Mouse (Mus musculus) lung, embryonic 15.5 days (tissue): ENCODE measurements at regions not wholly inside any gene's neighbourhood (a gene's known extent, or its start where the extent isn't known, plus 50 kb on each side); places are given as distances from the start of the nearest gene placed in this dataset.

ENCODE experiments used
- ATAC-seq: fragments of 200-750 bp; cut with Nextera tagmentation; 2 replicates; pipeline ENCODE4 v1.8.0; 2017; ENCODE audit warnings: moderate number of reproducible peaks, borderline replicate concordance; ENCODE audit not compliant: low FRiP score, low TSS enrichment; ENCODE audit errors: extremely low read depth
- H3K27ac ChIP-seq: fragments of 300-500 bp; sonication (generic); 2 replicates; pipeline ENCODE4 v1.5.1; 2015; ENCODE audit warnings: moderate library complexity, mild to moderate bottlenecking, inconsistent platforms
- H3K27me3 ChIP-seq: fragments of 300-500 bp; sonication (generic); 2 replicates; pipeline ENCODE4 v1.6.1; 2015; ENCODE audit warnings: inconsistent platforms
- H3K36me3 ChIP-seq: fragments of 300-500 bp; sonication (generic); 2 replicates; pipeline ENCODE4 v1.6.1; 2015; ENCODE audit warnings: inconsistent platforms
- H3K4me1 ChIP-seq: fragments of 300-500 bp; sonication (generic); 2 replicates; pipeline ENCODE4 v1.6.1; 2015; ENCODE audit warnings: inconsistent platforms
- H3K4me2 ChIP-seq: fragments of 300-500 bp; sonication (generic); 2 replicates; pipeline ENCODE4 v1.6.1; 2015; ENCODE audit warnings: inconsistent platforms, mild to moderate bottlenecking, moderate library complexity
- H3K4me3 ChIP-seq: fragments of 300-500 bp; sonication (generic); 2 replicates; pipeline ENCODE4 v1.5.1; 2015; ENCODE audit warnings: mild to moderate bottlenecking, inconsistent platforms
- H3K9ac ChIP-seq: fragments of 300-500 bp; sonication (generic); 2 replicates; pipeline ENCODE4 v1.6.1; 2015; ENCODE audit warnings: inconsistent platforms
- H3K9me3 ChIP-seq: fragments of 300-500 bp; sonication (generic); 2 replicates; pipeline ENCODE4 v1.6.1; 2016; ENCODE audit warnings: inconsistent platforms
- WGBS: fragments of 180-500 bp; shearing (Covaris S2); methylation state at CpG from one replicate; pipeline ENCODE4 v1.1.7; 2015; 5-methylcytosine and 5-hydroxymethylcytosine counted together

GRCm38 (mm10) chr14:24550763-24551471 lies 64.0 kb downstream of the Rps24 start:
- no peak overlapping the region for H3K27ac ChIP-seq
- H3K9ac ChIP-seq = no peak overlapping the region
- ATAC-seq = no peak
- H3K36me3 ChIP-seq = no peaks in the 10 kb centered on the region
- H3K4me3 ChIP-seq = no peak overlapping the region
- H3K4me2 ChIP-seq = no peak overlapping the region
- H3K9me3 ChIP-seq = no peaks in the 10 kb centered on the region
- WGBS = 49% methylated on average over 7 of the region's 7 CpGs
- H3K4me1 ChIP-seq = no peaks in the 10 kb centered on the region
- no peaks in the 10 kb centered on the region for H3K27me3 ChIP-seq

- ATAC-seq = no peak
- H3K27me3 ChIP-seq = no peaks in the 10 kb centered on the region
- H3K36me3 ChIP-seq = no peaks in the 10 kb centered on the region
- no peak overlapping the region for H3K4me3 ChIP-seq
- H3K27ac ChIP-seq = no peak overlapping the region
- no peaks in the 10 kb centered on the region for H3K9me3 ChIP-seq
- 76% methylated on average over 3 of the region's 3 CpGs for WGBS
- no peaks in the 10 kb centered on the region for H3K4me1 ChIP-seq
- no peak overlapping the region for H3K4me2 ChIP-seq
- H3K9ac ChIP-seq = no peak overlapping the region
These were observed 64.5 kb downstream of the Rps24 start for GRCm38 (mm10) chr14:24551472-24551783.

GRCm38 (mm10) chr14:24564801-24565624 lies 78.1 kb downstream of the Rps24 start:
- Histone ChIP-seq H3K27me3 (no peaks in the 10 kb centered on the region), H3K9ac (no peak overlapping the region)
- 41% methylated on average over 9 of the region's 9 CpGs for WGBS

GRCm38 (mm10) chr14:24565718-24566322 lies 78.9 kb downstream of the Rps24 start:
- no peaks in the 10 kb centered on the region for H3K4me1 ChIP-seq
- H3K9ac ChIP-seq = no peak overlapping the region
- no peak for ATAC-seq
- H3K36me3 ChIP-seq = no peaks in the 10 kb centered on the region
- no peak overlapping the region for H3K27ac ChIP-seq
- H3K4me3 ChIP-seq = no peak overlapping the region
- no peaks in the 10 kb centered on the region for H3K27me3 ChIP-seq
- no peak overlapping the region for H3K4me2 ChIP-seq
- H3K9me3 ChIP-seq = no peaks in the 10 kb centered on the region
- 73% methylated on average over 10 of the region's 10 CpGs for WGBS

More at GRCm38 (mm10) chr14:24564801-24565624, 78.1 kb downstream of the Rps24 start:
- Histone ChIP-seq H3K9me3 (no peaks in the 10 kb centered on the region), H3K4me2 (no peak overlapping the region), H3K4me1 (no peaks in the 10 kb centered on the region), H3K27ac (no peak overlapping the region), H3K4me3 (no peak overlapping the region), H3K36me3 (no peaks in the 10 kb centered on the region)
- ATAC-seq = no peak

GRCm38 (mm10) chr14:24575111-24575510 lies 88.2 kb downstream of the Rps24 start:
- Histone ChIP-seq H3K27ac (no peak overlapping the region), H3K36me3 (no peaks in the 10 kb centered on the region), H3K9ac (no peak overlapping the region), H3K27me3 (no peaks in the 10 kb centered on the region), H3K9me3 (no peaks in the 10 kb centered on the region), H3K4me2 (no peak overlapping the region), H3K4me1 (peaks cover 11% of the 10 kb centered on the region; the same call in 1 of the 2 replicates), H3K4me3 (no peak overlapping the region)
- ATAC-seq = no peak
- 69% methylated on average over 5 of the region's 5 CpGs for WGBS

GRCm38 (mm10) chr14:24578535-24579111 lies 91.7 kb downstream of the Rps24 start:
- Histone ChIP-seq H3K9ac (no peak overlapping the region), H3K27me3 (no peaks in the 10 kb centered on the region), H3K4me1 (peaks cover 11% of the 10 kb centered on the region; the same call in 1 of the 2 replicates), H3K4me2 (no peak overlapping the region), H3K4me3 (no peak overlapping the region), H3K27ac (no peak overlapping the region), H3K9me3 (no peaks in the 10 kb centered on the region), H3K36me3 (no peaks in the 10 kb centered on the region)
- WGBS = 38% methylated on average over 7 of the region's 7 CpGs
- ATAC-seq = 0 out of 2 replicates have a peak, but pooled peaks have one; percentile 14

DNA sequence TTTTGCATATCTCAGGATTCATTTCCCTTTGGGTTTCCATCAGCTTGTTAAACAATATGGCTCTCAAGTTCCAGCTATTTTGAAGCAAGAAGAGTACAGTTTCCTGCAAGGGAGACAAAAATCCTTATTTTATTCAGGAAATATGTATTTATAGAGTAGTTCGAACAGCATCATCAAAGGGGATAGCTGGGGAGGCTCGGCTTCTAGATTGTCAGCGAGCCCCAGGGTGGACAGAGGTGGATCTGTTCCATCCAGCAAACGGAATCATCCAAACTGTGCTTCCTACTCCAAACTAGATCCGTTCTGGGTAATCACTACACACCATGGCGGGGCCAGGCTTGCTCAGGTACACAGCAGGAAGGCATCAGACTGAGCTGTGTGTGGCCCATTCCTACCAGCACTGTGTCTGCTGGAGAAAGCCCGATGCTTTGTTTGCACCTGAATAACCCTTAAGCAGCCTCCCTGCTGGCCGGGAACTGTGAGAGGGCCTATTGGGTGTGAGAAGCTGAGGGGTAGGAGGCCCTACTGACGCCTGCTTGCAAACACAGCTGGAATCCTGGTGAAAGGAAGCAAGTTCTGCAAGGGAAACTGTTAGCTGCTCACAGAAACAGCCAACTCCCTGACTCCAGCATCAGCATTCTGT lies 92.3 kb downstream of the Rps24 start:
- H3K4me2 ChIP-seq = no peak overlapping the region
- no peak for ATAC-seq
- no peaks in the 10 kb centered on the region for H3K9me3 ChIP-seq
- H3K9ac ChIP-seq = no peak overlapping the region
- H3K27ac ChIP-seq = no peak overlapping the region
- H3K27me3 ChIP-seq = no peaks in the 10 kb centered on the region
- H3K36me3 ChIP-seq = no peaks in the 10 kb centered on the region
- no peak overlapping the region for H3K4me3 ChIP-seq
- 25% methylated on average over 9 of the region's 9 CpGs for WGBS
- H3K4me1 ChIP-seq = peaks cover 11% of the 10 kb centered on the region; the same call in 1 of the 2 replicates

DNA sequence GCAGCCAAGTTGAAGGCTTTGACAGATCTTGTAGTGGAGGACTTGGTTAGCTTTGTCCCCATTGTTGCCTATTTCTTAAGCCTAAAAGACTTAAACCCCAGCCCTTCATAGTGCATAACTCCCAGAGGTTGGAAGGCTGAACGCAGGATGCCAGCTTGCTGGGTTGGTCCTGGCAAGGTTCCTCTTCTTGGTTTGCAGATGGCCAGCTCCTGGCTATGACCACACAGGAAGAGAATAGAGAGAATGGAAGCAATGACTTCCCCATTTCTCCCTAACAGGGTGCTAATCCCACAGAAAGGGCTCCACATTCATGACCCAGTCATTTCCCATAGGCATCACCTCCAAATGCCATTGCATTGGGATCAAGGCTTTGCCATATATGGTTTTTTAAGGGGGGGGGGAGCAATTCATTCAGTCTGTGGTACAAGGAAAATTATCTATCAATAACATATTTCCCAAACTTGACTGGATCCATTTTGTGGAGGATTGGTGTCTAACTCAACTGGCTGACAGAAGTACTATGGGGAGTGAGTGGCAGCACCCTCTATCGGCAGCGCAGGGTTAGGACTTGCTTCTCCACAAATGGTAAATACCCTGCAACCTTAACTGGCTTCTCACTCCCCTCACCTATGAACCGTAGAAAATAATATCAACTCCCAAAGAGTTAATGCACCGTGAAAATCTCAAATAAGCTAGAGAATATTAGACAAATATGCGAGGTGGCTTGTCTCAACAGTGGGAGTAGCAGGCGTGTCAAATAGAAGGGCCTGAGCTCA lies 99.4 kb downstream of the Rps24 start:
- ATAC-seq = no peak
- H3K9me3 ChIP-seq = no peaks in the 10 kb centered on the region
- H3K4me1 ChIP-seq = no peaks in the 10 kb centered on the region
- WGBS = 54% methylated on average over 7 of the region's 7 CpGs
- H3K36me3 ChIP-seq = no peaks in the 10 kb centered on the region
- no peak overlapping the region for H3K4me2 ChIP-seq
- H3K9ac ChIP-seq = no peak overlapping the region
- H3K27ac ChIP-seq = no peak overlapping the region
- H3K27me3 ChIP-seq = no peaks in the 10 kb centered on the region
- H3K4me3 ChIP-seq = no peak overlapping the region

- H3K4me3 ChIP-seq = no peak overlapping the region
- no peaks in the 10 kb centered on the region for H3K27me3 ChIP-seq
- no peak for ATAC-seq
- no peaks in the 10 kb centered on the region for H3K9me3 ChIP-seq
- H3K4me1 ChIP-seq = no peaks in the 10 kb centered on the region
- H3K27ac ChIP-seq = no peak overlapping the region
- H3K9ac ChIP-seq = no peak overlapping the region
- no peak overlapping the region for H3K4me2 ChIP-seq
- WGBS = 58% methylated on average over 12 of the region's 12 CpGs
- no peaks in the 10 kb centered on the region for H3K36me3 ChIP-seq
These were observed 100.2 kb downstream of the Rps24 start for GRCm38 (mm10) chr14:24586982-24587672.

DNA sequence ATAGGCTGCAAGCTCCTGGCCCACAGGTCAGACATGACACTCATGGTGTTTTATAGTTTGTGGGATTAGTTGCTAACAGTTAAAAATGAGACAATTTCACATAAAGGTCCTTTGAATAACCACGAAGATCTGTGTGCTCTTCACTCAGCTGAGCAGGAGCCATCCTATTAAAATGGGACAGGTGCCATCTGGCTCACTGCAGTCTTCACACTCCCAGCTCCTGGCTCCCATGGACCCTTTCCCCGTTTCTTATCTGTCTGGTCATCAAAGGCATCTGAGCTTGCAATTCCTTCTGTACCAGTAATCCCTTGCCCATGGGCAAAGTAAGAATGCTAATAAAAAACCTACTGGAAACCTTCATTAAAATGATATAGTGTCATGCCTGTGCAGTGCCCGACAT lies 101.1 kb downstream of the Rps24 start:
- Histone ChIP-seq H3K36me3 (no peaks in the 10 kb centered on the region), H3K4me3 (no peak overlapping the region), H3K9ac (no peak overlapping the region), H3K4me2 (no peak overlapping the region), H3K4me1 (no peaks in the 10 kb centered on the region), H3K27me3 (no peaks in the 10 kb centered on the region), H3K9me3 (no peaks in the 10 kb centered on the region), H3K27ac (no peak overlapping the region)
- no peak for ATAC-seq
- WGBS = 64% methylated on average over 3 of the region's 3 CpGs
